Mouse (Mus musculus) lung, adult 18-20 months (tissue): ENCODE results near the gene Trim7.
"Not testable (repeated sequence)": the region's sequence is repeated elsewhere in the genome, so short reads cannot be mapped to it uniquely, and the experiment has no call there.

Experiments used
- DNase-seq, 2 experiments: peaks; one replicate each; pipeline ENCODE4 v3.0.0; 2022; ENCODE audit warnings: mixed read lengths in 2 of 2

The Trim7 gene

DNA sequence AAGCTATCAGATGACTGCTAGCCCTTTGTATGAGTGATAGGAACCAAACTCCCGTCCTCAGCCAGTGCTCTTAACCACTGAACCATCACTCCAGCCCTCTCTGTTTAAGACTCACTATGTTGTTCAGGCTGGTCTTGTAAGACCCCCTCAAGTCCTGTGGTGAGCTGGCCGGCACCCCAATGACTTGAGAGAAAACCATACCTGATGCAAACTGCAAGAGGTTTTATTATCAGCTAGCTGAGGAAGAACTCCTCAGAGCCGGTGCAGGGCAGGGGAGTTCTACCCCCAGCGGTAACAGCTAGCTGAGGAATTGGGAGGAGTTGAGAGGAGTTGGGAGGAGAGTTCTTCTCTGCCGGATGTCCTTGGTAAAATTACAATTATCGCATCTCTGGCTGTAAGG is 2.0 kb downstream of the Trim7 start:
- DNase-seq: no peak

DNA sequence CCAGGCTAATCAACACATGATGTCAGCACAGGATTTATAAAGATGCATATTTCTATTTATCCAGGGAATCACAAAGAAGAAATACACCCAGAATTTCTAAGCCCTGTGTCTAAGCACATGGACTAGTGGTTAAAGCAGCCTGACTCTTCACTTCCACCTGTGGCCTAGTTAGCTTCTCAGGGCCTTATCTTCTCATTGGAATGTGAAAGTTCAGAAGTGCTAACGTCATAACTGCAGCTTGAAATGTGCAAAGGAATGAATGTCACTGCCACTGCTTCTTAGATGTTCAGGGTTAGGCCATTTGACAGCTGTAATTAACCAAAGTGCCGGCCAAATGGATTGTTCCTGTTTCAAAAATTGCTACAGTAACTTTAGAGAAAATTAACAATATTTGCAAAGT is 4.3 kb downstream of the Trim7 start:
- no peak for DNase-seq

DNA sequence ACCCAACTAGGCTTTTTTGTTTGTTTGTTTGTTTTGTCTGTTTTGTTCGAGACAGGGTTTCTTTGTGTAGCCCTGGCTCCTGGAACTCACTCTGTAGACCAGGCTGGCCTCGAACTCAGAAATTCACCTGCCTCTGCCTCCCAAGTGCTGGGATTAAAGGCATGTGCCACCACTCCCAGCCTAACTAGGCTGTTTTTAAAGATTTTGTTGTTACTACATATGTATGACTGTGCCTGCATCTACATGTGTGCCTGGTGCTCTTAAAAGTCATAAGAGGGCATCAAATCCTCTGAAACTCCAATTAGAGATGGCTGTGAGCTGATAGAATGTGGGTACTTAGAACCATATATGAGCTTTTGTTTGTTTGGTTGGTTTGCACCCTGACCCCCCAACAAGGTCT is 5.3 kb downstream of the Trim7 start:
- no peak for DNase-seq

DNA sequence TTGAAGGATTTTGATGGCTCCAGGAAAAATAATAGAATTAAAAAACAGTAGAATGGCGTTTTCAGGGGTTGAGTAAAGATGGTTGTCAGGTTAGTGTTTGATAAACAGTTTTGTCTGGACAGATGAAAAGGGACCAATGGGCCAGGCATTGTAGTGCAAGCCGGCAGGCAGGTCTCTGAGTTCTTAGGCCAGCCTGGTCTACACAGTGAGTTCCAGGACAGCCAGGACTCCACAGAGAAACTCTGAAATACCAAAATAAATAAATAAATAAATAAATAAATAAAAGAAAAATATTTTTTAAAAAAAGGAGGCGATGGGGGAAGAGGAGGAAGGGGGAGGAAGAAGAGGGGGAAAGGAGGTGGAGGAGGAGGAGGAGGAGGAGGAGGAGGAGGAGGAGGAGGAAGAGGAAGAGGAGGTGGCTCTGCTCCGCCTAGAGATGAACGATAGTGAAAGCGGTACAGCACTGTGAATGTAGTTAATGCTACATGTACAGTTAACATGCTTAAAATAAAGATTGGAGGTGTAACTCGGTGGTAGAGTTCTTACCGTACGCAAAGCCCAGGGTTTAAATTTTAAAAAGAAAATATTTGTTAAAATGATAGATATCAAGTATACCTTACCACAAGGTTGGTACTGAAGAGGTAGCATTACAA is 7.3 kb downstream of the Trim7 start:
- no peak for DNase-seq

DNA sequence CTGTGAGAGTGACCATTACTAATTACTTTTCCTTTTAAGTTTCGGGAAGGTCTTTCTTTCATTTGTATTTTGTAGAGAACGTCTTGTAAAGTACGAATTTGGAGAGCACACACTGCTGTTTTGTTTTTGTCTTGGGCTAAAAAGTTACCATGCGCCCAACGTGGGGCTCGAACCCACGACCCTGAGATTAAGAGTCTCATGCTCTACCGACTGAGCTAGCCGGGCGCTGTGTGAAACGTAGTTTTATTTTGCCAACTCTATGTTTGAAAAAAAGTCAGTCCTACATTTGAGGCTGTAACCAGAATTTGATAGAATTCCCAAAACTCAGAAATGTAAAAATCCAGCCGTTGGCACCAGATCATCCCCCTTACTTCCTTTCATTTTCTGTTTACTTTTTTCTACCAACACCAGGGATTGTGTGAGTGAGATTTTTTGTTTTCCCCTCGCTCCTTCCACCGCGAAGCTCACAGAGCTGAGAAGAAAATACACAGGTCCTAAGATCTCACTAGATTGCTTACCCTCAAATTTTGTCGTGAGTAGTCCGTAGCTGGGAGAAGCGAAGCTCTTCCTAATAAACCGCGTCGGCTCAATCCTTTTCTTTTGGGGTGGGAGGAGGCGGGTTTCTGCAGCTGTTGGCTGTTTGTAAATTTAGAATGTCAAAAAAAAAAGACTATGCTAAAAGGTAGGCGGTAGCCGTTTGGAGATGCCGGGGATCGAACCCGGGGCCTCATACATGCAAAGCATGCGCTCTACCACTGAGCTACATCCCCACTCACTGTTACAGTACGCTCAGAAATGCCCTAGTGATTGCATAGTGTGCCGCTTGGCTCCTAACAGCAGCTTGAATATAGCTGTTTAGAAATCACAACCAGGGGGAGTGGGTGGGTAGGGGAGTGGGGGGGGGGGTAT is 8.0 kb downstream of the Trim7 start:
- DNase-seq: peak; percentile 91 to 93

DNA sequence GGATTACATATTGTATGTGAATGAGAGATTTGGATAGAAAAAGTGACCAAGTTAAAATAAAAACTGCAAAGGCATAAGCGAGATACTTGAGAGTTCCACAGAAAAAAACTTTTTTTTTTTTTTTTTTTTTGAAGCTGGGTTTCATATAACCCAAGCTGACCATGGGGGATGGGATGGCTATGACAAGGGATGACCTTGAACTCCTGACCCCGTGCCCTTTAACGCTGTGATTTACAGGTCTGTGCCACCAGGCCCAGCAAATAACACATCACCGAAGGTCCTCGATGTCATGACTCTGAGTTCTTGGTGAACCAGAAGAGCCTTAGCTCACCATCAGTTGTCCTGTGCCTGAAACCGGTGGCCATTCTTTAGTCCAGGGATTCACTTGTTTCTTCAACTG is 10.0 kb downstream of the Trim7 start:
- no peak for DNase-seq

DNA sequence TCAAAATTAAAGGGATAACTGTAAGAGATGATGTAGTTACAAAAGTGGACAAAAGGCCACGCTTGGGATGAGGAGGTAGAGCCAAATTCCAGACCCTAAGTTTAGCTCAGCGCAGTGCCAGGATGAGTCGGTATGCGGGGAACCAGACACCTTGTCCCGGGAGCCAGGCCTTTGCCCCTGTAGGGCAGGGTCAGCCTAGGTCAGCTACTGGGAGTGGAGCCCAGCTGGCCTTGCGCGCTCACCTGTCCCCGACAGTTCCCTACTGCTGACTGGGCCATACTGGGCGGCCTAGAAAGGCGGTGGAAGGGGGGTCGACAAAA is 11.0 kb downstream of the Trim7 start:
- DNase-seq: no peak

DNA sequence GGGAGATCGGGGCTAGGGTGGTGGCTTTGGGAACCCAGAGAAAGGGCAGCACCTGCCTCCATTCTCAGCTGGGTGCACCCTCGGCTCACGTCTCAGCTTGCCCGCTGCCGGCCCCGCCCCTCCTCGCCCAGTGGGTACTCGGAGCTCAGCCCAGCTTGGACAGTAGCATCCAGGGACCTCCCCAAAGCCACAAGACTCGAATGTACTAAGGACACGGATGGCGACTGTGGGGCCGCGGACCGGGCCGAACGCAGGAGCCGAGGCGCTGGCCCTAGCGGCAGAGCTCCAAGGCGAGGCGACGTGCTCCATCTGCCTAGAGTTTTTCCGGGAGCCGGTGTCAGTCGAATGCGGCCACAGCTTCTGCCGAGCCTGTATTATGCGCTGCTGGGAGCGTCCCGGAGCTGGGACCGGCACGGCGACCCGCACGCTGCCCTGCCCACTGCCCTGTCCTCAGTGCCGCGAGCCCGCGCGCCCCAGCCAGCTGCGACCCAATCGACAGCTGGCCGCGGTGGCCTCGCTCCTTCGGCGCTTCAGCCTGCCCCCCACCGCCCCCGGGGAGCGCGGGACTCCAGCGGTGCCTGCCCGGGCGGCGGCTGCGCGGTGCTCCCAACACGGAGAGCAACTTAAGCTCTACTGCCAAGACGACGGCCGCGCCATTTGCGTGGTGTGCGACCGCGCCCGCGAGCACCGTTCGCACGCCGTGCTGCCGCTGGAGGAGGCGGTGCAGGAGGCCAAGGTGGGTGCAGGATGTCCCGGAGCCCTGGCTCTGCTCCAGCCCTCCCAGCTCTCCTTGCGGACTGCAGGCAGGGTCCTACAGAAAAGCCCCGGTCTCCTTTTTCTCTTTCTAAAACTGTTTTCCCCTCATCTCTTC is 11.6 kb downstream of the Trim7 start:
- DNase-seq: peak; percentile 79 to 81

DNA sequence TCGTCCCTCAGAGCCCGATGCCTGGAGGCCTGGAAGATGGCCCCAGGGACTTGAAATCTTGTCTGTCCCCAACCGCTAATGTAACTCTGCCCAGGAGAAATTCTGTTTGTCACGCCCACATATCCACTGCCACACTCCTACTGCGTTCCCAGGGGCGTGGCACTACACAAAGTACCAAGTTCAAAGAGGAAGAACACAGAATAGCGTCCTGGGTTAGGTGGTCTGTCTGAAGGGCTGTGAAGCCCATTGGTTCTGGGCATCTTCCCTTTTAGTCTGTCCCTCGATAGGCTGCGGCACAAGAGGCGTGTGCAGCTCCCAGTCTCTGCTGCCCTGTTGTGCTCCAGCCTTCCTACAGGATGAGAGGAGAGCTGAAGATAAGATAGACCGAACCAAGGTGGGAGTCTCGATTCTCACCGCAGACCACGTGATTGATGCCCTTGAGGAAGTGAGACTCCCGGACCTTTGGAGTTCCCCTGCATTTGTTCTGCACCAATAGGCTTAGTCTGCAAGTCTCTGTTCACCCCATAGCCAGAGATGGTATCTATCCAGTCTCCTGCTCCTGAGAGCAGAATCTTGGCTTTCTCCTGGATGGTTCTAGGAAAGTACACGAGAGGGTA is 12.3 kb downstream of the Trim7 start:
- peak; percentile 40 to 53 for DNase-seq

DNA sequence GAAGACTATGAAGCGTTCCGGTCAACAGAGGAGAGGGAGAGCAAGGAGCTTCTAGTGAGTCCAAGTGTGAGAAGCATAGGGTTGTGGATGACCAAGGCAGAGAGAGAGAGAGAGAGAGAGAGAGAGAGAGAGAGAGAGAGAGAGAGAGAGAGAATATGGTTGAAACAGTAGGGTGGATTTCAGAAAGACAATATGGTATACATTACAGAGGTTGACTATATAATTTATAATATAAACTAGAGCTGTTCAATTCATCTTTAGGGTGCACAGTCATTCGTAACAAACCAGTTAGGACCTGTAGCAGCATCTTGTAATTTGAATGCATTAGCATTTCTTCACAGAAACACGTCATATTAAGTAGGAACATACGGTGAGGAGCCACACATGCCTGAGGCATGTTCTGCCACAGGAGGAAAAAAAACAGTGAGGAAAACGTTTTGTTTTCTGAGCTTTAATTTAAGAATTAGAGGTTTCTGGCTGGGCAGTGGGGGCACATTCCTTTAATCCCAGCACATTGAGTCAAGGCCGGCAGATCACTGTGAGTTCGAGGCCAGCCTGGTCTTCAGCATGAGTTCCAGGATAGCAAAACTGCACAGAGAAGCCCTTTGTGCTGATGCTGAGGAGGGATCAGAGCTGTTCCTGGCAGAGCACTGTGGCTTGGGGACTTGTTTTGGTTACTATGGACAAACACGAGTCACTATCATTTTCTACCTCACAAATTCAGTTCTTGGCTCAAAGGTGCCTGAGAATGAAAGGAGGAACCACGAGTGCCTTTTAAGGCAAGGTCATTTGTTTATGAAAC is 13.1 kb downstream of the Trim7 start:
- DNase-seq: no peak

DNA sequence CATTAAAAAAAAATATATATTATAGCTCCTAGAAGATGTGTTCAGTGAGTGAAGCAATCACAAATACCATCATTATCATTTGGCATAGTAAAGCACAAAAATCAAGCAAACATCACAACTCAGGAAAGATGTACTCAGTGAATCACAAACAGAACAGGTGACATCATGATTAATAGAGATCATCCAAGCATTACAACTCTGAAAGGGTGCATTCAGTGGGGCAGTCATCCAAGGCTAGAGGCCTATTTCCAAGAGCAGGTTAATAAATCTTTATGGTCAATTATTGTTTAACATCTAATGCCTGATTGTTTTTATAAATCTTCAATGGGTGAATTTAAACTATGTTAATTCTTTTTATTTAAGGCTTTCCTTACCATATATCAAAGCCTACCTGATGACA is 14.9 kb downstream of the Trim7 start:
- DNase-seq: no peak

DNA sequence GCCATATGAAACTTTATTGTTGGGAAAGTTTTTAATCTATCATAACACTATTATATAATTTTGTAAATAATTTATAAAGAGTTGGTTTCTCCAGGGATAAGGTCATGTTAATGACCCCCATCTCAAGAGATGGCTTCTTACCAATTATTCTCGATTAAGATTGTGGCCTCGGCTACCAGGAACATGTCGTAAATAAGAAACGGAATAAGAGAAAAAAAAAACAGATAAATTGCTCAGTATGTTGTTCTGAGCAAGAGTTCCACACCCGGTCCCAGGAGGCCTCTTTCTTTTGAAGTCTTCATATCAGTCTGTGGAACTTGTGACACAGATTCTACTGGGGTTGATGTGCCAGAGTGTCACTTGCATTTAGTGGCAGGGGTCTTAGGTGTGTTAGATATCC is 15.3 kb downstream of the Trim7 start:
- DNase-seq: no peak

DNA sequence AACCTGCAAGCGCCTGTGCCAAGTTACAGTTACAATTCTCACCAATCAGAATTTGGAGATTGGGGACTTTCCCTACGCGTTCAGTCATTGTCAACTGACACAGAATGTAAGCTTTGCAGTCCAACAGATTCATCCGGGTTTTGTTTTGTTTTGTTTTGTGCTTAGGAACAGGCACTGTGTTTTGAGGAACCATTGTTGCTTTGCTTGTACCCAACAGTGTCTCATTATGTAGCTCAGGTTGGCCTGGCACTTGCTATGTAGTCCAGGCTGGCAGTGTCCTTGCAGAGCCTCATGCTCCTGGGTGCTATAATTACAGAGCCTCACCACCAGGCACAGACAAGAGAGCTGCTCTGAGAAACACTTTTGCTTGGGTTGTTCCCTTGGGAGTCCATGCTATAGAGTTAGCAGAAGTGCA is 16.4 kb downstream of the Trim7 start:
- DNase-seq: no peak

DNA sequence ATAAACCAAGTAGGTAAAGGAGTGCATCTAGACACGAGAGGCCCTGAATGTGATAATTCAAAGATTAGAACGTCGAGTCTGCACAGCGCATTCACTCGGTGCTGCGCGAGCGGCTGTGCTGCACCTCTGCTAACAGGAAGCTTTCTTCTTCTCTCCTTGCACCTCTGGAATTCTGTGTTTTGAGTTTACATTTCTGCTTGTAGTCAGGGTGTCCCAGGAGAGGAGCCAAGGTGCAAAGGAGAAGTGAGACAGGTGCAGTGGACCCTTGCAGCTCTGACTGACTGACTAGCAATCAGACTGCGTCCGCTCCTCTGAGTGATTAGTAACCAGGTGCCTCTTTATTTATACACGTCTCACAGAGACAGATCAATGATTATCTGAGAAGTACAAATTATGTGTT is 17.3 kb downstream of the Trim7 start:
- DNase-seq: no peak

DNA sequence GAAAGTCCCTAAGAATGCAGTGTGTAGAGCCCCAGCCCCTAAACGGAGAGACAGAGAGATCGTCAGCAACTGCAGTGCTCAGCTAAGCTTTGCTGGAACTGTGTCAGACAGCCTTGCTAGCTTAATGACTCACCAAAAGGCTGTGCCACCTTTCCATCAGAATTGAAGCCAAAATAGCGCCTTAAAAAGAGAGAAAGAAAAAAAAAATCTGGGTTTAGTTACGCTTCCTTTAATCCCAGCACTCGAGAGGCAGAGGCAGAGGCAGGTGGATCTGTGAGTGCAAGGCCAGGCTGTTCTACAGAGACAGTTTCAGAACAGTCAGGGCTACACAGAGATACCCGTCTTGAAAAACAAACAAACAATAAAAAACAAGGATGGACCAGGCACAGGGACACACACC is 18.4 kb downstream of the Trim7 start:
- DNase-seq: no peak

DNA sequence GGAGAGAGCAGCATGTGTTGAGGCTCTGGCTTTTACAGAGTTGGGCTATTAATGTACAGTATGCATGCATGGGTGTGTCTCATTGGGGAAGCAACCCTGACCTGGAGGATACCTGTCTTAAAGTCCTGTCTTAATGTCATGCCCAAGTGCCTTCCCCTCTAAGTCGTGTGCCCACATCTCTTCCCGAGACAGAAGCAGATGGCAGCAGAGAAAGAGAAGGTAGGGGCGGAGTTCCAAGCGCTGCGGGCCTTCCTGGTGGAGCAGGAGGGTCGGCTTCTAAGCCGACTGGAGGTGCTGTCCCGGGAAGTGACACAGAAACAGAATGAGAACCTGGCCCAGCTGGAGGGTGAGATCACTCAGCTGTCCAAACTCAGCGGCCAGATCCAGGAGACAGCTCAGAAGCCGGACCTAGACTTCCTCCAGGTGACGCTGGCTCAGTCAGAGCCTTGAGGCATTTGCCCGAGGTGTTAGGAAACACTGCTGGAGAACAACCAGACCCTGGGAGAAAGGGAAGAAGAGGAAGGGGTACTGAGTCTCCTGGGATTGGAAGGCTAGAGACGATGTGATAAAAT is 19.4 kb downstream of the Trim7 start:
- DNase-seq: no peak

DNA sequence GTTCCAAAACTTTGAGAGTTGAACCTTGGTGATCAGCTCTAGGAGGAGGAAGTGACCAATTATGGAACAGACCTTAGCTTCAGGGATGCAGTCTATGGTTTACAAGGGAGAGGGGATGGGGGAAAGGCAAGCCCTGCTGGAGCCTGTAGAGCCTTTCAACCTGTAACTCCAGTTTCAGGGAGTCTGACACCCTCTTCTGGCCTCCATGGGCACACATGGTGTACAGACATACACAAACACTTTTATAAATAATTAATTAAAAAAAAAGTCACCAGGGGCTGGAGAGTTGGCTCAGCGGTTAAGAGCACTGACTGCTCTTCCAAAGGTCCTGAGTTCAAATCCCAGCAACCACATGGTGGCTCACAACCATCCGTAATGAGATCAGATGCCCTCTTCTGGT is 20.4 kb downstream of the Trim7 start:
- not testable (repeated sequence) for DNase-seq

DNA sequence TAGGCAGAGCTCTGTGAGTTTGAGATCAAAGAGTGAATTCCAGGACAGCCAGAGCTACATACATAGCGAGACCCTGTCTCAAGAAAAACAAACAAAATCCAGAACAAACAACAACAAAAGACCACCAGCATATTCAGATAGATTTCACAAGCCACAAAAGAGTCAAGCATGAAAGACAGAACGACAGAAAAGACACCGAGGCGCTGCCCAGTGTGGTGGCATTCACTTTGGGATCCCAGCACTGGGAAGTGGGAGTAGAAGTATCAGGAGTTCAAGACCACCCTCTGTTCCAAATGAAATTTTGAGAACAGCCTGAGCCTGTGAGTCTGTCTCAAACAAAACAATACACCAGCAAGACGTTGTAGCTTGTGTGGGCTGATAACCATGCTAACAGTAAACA is 20.9 kb downstream of the Trim7 start:
- DNase-seq: no peak

DNA sequence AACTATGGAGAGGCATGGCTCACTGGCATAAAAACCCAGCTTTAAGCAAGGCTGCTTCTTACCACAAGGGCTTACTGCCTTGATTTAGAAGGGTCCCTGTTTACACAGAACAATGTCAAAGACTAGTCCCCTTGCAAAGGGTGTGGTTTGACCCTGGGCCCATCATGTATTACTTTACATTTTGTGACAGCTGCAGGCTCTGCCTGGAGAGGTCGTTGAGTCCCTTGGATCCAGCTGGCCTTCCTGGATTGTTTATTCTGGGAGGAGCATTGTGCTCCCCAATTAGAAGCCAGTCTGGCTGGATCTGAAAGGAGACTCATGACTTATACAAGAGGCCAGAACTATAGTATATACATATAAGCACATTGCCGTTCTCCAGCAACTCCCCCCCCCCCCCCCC is 24.3 kb downstream of the Trim7 start:
- DNase-seq: no peak

DNA sequence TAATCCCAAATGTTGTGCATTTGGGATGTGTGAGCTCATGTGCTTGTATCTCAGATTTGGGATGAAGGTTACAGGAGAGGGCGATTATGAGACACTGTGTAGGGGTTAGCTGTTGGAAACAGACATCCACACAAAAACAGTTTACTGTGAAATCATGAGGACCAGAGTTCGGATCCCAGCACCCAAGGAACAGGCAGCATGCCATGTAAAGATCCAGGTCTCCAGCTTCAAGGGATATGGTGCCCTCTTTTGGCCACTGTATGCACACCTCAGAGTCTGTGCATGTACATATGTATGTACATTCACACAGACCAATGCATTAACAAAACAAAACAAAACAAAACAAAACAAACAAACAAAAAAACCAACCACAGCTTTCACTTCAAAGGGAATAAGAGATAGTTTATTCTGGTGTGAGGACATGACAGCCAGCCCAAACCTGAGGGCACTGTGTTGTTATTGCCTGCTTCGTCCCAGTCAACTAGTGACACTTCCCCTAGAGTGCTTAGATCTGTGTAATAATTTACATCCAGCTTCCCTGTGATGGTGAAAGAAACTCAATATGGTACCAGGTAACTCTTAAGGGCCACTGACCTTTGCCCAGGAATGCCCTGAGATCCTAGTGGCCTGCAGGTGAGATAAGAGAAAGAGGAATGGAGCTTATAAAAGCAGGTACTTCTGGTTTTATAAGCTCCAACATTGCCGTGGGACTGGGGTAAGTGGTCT is 25.5 kb downstream of the Trim7 start:
- DNase-seq: no peak

DNA sequence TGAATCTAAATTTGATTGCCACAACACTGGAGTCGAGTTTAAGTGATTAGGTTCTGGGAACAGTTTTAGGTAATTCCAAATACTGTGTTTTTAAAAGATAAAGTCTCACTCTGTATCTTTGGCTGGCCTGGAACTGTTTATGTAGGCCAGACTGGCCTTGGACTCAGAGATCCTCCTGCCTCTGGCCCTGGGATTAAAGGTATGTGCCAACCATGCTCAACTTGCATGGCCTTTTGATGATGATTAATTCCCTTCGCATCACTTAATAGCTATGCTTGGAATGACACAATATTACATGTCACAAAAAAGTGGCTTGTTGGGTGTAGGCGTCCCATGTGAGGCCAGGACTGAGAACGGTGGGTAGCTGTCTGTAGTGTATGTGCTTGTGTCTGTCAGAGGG is 26.2 kb downstream of the Trim7 start:
- no peak for DNase-seq
